Mouse (Mus musculus) heart, adult 10 weeks (tissue): ENCODE measurements around the gene Smim10l1. TPM values are rescaled to one million over a fixed set of nuclear protein-coding genes. Genes with fewer than 3 reads are reported as not detected.

Experiments used
- polyA plus RNA-seq: library from polyadenylated mRNA; stranded (reverse); fragments of 350-450 nt; fragmentation: Illumina TruSeq; extraction: RNeasy Lipid Tissue Mini Kit (QIAGEN cat#74804); gene quantifications from one replicate; pipeline ENCODE4 v1.2.3, GENCODE M21; 2014; ENCODE audit warnings: low read depth, low replicate concordance

Smim10l1 gene
- 72.1 TPM for polyA plus RNA-seq

DNA sequence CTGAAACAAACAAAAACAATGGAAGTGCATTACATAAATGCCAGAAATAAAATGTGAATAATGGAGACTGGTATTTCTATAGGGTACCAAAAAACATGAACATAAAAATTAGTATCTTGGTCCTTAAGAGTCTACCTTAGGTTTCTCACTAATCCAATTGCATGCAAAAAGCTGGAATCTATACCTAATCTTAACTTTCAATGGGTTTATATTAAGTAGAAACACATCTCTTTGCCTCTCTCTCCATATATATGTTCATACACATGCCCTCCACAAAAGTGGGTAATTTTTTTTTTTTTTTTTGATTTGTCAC lies at the start of gene Smim10l1:
Gene Smim10l1, plus strand, starts transcription at position 301 of the 313 bp plus-strand sequence.

DNA sequence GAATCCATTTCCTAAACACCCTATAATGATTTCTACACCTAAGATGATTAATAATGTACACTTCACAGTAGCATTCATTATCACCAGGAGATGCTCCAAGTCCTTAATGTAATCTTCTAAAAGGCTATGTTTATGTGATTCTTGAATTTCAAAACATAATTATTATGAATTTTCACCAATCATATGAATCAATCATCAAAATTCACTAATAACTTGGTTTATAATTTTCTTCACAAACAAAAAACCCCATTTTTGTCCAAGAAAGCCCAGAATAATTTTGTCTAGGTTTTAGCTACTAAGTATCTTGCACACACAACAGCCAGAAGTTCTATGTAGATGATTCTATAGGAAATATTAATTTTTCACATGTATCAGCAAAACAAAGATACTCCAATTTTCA lies 49.0 kb upstream of the Smim10l1 start, which contains the start of gene Tas2r140:
Gene Tas2r140, minus strand, starts transcription at position 101 of the 400 bp plus-strand sequence.

Other genes with a start within 250 kb of the Smim10l1 start
- not detected for gene Tas2r116, start 249.5 kb upstream of the Smim10l1 start, polyA plus RNA-seq
- gene Tas2r110, start 236.9 kb upstream of the Smim10l1 start, polyA plus RNA-seq, result not detected
- gene Tas2r113, start 211.9 kb upstream of the Smim10l1 start, polyA plus RNA-seq, result not detected
- not detected for gene Tas2r125, start 195.3 kb upstream of the Smim10l1 start, polyA plus RNA-seq
- gene Tas2r129, start 153.8 kb upstream of the Smim10l1 start, polyA plus RNA-seq, result not detected
- not detected for gene Tas2r131, start 147.0 kb upstream of the Smim10l1 start, polyA plus RNA-seq
- gene Tas2r109, start 123.9 kb upstream of the Smim10l1 start, polyA plus RNA-seq, result not detected
- gene Tas2r103, start 67.8 kb upstream of the Smim10l1 start, polyA plus RNA-seq, result not detected
- not detected for gene Tas2r140, start 49.1 kb upstream of the Smim10l1 start, polyA plus RNA-seq
- not detected for gene 5530400C23Rik, start 187.3 kb downstream of the Smim10l1 start, polyA plus RNA-seq